Mouse (Mus musculus) embryonic fibroblast, embryonic 13.5 days (primary cell): ENCODE data around the gene Degs1.

Experiments
- CTCF ChIP-seq: IDR thresholded peaks from 2 replicates; pipeline ENCODE4 v1.5.1; 2011; ENCODE audit warnings: mild to moderate bottlenecking, control low read depth, low read length, moderate library complexity, borderline replicate concordance; ENCODE audit not compliant: insufficient read depth
- POLR2A ChIP-seq: IDR thresholded peaks from 2 replicates; pipeline ENCODE4 v1.6.1; 2011; ENCODE audit warnings: low read depth, mild to moderate bottlenecking, control low read depth, low read length, moderate library complexity

GRCm38 (mm10) chr1:182253756-182254534 is 28.7 kb downstream of the Degs1 start:
- TF ChIP-seq CTCF, result no peak
- no peak for TF ChIP-seq POLR2A
